Mouse (Mus musculus): ENCODE measurements at regions not wholly inside any gene's neighbourhood (a gene's known extent, or its start where the extent isn't known, plus 50 kb on each side); places are given as distances from the start of the nearest gene placed in this dataset.

DNA sequence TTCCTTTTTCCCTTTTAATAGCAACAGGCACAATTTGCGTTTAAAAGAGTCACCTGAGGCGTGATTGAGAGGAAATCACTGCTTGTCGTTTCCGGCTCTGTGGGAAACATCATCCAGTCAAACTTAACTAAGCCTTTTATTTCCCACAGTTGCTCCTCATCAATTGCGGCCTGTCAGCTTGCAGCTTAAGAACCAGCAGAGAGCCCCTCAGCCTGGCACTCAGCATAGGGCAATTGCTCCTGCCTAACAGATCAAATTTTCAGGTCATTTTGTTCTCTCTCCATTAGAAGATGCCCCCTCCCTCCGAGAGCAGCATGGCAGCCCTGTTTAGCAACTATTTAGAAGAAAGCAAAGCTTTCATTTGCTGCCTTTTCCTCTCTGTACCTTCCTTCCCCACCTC is 363.9 kb downstream of the Tmem135 start:
- TF ChIP-seq POLR2A (IDR thresholded peaks at IDR 0.05; ENCODE audit: insufficient read length, low read depth), result no peak
- TF ChIP-seq POLR2AphosphoS2 (IDR thresholded peaks at IDR 0.05; ENCODE audit: insufficient read length, low read depth), result no peak
- TF ChIP-seq MYOG (IDR thresholded peaks at IDR 0.05; ENCODE audit: control insufficient read depth in 1 of 3, insufficient read depth in 1 of 3, insufficient read length in 2 of 3, low read depth in 2 of 3), result no peak
- no peak for TF ChIP-seq TCF12 (IDR thresholded peaks at IDR 0.05; ENCODE audit: insufficient read depth, poor library complexity, severe bottlenecking)
- no peak for TF ChIP-seq CEBPB (IDR thresholded peaks at IDR 0.05; ENCODE audit: insufficient read depth, poor library complexity, severe bottlenecking)

All from myocyte (in vitro differentiated cells).